Mouse (Mus musculus) layer of hippocampus, adult 18-20 months (tissue): ENCODE results near the gene Apobec2. TPM values are rescaled to one million over a fixed set of nuclear protein-coding genes. Genes with fewer than 3 reads are reported as not detected.
"Not testable (repeated sequence)": the region's sequence is repeated elsewhere in the genome, so short reads cannot be mapped to it uniquely, and the experiment has no call there.

Experiments
- DNase-seq, 2 experiments: peaks; one replicate each; pipeline ENCODE4 v3.0.0; 2022; ENCODE audit warnings: low spot score in 2 of 2
- long read RNA-seq: library from polyadenylated mRNA; stranded (forward); transcript quantifications from one replicate; pipeline ENCODE4 v2.0.0, GENCODE M21; 2021
- total RNA-seq, 2 experiments: library from RNA; stranded (reverse); gene quantifications; 2 replicates each; pipeline ENCODE4 v1.2.3; 2021

Apobec2 gene
- total RNA-seq, result not detected
- long read RNA-seq, result 0 reads

DNA sequence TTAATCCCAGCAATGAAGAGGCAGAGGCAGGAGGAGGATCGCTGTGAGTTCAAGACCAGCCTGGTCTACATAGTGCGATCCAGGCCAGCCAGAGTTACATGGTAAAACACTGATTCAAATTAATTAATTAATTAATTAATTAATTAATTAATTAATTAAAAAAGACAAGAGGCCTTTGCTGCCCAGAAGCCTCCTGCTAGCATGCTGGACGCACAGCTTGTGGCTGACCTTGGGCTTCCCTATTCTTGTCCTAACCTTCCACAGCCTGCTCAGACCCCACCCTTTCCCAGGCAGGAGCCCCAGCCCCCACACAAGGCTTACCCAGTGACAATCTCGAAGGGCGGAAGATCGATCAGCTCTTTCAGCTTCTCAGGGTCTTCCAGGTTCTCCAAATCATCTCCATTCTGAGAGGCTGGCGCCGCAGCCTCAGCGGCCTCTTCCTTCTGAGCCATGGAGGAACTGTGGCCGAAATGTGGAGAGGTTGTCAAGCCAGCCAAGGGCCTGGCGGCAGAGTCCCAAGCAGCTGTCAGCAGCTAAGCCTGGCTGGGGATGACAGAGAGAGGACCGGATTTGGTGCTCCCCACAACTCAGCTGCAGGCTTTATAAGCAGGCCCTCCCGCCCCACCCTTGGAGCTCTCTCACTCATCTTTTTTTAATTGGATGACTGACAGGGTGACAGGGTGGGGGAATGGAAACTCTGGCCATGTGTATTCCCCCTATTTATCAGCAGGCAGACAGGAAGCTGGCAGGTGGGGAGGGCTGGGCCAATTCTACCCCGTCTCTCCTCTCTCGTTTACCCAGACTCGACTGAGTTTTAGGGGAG is at the start of gene Apobec2:
TSS of gene Apobec2 (minus strand) at position 773 of the 823 bp plus-strand sequence.
- DNase-seq, result no peak

DNA sequence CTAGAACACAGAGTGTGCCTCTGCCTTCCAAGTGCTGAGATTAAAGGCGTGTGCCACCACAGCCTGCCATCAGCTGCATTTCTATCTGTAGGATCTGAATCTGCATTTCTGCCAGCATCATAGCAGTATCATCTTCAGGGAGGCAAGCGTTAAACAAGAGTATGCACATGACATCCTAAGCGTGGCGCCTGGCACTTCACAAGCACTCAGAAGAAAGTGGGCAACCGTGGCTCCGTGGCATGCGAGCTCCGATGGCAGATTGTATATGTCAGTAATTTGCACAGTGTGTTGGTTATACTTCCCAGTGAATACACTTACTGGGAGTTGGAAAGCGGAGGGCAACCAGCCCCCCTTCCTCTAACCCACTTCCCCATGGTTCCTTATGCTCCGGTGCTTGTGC is 47.2 kb upstream of the Apobec2 start:
- no peak for DNase-seq

DNA sequence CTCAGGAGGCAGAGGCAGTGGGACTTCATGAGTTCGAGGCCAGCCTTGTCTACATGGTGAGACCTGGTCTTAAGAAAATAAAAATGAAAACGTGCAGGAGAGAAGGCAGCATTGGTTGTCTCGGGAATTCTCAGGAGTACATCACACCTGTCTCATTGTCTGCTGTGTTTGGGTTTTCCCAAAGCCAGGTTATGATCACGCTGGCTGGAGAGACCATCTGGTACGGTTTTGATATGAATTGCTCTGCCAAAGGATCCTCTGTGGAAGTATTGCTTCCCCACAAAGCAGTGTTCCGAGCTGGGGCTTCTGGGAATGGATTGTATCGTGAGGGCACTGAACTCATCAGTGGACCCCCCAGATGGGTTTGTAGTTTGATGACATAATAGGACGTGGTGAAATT is 42.7 kb upstream of the Apobec2 start:
- no peak for DNase-seq

DNA sequence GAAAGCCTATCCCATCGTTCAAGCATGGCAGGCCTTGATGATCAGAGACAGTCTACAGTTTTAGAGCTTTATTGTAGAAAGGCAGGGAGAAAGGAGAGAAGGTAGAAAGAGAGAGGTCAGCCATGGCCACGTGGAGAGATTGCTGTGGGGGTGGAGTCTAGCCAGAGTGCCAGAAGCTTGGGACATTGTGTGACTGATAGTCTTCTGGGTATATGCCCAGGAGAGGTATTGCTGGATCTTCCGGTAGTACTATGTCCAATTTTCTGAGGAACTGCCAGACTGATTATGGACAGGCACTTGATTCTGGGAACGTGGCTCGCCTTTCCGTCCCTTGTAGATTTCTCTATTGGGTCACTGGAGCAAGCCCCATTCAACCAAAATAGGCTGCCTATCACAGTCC is 41.6 kb upstream of the Apobec2 start:
- not testable (repeated sequence) for DNase-seq

DNA sequence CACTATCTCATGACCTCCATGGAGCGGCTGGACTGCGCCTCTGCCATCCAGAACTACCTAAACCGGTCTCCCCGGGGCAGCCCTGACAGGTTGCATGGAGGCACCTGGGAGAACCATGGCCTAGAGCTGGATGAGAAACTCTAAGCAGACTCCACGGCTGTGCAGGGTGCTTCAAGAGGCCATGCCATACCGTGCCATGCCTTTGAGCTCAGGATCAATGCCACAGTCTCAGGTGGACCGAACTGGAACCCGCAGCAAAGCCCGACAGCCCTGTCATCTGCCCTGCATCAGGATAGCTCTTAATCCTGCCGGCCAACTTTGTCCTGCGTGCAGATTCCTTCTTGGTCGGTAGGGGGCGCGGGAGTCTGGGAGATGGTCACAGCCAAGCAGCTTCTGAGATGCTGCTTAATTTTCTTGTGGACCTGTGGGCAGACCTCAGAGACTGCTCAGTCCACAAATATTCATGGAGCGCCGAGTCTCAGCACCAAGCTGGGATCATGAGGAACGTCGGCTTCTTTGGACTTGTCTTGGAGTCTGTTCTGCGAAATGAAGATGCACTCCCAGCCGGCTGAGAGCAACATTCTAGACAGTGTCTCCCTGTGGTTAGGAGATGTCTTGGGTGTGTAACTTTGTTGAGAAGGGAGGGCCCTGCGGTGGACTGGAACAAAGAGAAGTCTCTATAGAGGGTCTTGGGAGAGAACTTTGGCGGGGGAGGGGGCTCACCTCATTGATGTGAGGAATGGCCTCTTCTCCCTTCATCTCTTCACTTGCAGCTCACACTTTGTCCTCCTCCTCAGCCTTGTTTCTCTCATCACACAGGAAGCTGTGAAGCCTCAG is 34.9 kb upstream of the Apobec2 start:
- DNase-seq, result peak; percentile 75 to 87

DNA sequence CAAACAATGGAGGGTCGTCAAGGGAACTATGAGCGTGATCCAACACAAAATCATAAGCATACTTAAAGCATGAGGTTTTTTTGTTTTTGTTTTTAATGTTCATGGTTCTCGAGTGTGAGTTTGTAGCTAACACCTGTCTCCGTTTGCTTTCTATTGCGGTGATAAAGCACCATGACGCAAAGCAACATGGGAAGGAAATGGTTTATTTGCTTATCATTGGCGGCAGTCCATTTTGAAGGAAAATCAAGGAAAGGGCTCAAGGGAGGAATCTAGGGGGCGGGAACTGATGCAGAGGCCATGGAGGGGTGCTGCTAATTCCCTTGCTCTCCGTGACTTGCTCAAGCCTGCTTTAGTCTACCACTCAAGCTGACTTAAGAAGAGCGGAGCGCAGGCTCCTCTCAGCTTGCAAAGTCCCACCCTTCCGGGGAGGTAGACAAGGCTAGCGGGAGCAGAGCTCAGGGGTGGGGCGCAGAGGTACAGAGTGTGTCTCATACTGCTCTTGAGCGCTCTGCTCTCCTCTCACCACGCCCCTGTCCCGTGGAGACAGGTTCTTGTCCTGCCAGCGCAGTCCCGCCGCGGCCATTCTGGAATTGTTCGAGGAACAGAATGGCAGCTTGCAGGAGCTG is 34.2 kb upstream of the Apobec2 start:
- no peak for DNase-seq

DNA sequence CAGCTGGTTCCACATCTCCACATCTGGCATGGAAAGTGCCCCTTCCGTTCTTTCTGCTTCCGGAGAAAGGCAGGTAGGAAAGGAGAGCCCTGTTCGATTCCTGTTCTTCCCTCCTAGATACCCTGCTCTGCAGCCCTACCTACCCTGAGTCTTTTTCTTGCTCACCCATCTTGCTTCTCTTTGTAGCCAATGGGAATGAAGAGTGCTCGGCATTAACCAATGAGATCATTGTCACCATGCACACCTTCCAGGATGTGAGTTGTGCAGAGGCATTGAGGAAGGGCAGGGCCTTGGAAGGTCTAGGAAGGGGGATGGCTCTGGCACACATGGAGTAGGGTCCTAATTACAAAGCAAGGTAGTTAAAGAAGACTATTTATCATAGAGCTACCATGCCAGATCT is 30.7 kb upstream of the Apobec2 start:
- no peak for DNase-seq

DNA sequence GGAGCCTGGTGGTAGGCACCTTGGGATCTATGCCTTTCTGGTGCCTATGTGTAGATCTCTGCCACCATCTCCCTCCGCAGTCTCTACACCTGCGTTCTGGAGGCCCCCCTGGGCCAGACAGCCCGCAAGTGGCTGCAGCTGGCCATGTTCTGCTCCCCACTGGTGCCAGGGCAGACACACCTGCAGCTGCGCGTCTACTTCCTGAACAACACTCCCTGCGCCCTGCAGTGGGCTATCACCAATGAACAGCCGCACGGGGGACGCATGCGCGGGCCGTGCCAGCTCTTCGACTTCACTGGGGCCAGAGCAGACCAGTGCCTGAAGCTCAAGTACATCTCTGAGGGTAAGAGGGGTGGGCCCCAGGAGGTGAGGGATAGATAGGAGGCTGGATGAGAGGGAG is 29.4 kb upstream of the Apobec2 start:
- DNase-seq, result no peak

DNA sequence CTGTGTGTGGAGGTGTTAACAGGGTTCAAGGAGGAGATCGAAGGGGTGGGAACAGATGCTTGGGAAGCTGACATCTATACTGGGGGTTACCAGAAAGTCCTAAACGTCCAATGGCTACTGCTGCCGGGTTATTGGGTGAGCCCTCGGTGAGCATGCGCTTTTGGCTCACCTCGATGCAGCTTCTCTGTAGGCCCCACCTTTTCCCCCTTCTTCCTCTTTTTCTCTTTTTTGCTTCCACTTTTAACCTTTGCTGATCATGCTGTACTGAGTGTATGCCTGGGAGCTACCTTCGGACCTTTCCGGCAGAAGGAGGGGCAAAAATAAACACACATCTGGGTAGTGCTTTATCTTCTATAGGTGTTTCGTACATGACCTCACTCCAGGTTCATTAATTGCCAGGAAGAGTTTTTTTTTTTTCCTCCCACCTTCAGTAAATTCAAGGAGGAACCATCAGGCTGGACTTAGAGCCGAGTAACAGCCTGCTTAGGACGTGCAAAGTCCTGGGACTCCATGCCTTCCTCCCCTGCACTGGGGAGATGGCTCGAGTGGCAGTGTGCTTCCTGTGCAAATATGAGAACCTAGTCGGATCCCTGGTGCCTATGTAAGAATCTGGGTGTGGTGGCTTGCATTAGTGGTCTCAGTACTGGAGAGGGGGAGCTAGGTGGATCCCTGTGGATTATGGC is 25.4 kb upstream of the Apobec2 start:
- DNase-seq, result no peak

DNA sequence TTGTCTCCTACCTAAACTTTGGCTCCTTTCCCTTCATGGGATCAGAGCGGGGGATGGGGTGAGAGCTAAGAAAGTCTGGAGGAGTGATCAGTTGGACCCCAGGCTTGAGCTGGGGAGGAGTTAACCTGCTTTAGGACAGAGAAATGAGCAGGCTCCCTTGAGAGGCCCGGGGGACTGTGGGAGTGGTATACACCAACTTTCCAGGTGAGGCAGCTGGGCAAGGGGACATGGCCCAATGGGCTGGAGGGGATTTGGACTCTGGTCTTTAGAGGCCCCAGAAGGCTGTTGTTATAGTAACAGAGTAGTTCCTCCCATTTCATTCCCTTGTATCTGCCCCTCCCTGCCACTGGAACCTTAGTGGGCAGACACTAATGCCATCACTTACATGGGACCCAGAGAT is 23.2 kb upstream of the Apobec2 start:
- no peak for DNase-seq

DNA sequence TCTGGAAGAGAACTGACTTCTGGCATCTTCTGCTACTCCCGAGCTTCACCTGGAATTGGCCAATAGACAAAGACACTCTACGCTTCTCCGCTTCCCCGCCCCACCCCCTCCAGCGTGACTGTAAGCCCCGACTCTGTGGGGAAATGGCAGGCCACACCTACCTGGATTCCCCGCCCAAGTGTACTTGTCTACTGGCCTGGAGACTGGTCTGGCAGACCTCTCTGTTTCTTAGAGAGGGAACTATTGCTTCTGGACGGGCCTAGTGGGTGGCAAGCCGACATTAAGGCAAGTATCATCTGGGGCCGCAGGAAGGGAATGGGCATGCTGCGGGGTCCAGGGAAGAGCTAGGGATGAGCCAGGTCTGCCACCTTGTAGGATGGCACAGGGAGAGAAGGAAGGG is 22.0 kb upstream of the Apobec2 start, which contains the start of gene Unc5cl:
TSS of gene Unc5cl (plus strand) at position 214 of the 400 bp plus-strand sequence.
- no peak for DNase-seq

DNA sequence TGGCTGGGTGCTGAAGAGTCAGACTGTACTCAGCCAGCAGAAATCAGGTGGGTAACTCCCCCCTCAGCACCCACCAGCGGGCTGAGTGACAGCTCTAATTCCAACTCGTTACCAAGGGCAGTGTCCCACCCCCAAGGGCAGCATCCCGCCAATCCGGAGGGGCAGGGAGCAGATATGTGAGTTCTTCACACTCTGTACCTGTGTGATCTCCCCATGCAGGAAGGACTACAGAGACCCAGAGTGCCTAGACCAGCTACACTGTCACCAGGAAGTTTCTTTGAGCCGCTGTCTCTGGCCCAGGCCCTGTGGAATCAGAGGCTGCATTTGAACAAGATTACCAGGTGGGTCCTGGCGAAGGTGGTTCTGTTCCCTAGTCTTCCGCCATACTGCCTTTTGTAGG is 21.5 kb upstream of the Apobec2 start:
- no peak for DNase-seq

DNA sequence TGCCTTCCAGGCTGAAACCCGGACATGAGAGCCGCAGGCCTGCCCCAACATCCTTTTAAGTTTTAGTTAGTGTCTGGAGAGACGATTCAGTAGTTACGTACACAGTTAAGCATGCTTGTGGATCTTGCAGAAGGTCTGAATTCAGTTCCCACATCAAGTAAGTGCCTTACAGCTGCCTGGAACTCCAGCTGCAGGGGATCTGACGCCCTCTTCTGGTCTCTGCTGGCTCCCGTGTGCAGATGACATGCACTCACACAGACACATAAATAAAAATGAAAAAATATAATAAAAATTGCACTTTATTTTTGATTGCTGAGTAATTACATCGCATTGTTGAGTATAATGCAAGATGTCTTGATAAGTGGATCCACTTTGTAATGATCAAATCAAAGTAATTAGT is 20.8 kb upstream of the Apobec2 start:
- no peak for DNase-seq

DNA sequence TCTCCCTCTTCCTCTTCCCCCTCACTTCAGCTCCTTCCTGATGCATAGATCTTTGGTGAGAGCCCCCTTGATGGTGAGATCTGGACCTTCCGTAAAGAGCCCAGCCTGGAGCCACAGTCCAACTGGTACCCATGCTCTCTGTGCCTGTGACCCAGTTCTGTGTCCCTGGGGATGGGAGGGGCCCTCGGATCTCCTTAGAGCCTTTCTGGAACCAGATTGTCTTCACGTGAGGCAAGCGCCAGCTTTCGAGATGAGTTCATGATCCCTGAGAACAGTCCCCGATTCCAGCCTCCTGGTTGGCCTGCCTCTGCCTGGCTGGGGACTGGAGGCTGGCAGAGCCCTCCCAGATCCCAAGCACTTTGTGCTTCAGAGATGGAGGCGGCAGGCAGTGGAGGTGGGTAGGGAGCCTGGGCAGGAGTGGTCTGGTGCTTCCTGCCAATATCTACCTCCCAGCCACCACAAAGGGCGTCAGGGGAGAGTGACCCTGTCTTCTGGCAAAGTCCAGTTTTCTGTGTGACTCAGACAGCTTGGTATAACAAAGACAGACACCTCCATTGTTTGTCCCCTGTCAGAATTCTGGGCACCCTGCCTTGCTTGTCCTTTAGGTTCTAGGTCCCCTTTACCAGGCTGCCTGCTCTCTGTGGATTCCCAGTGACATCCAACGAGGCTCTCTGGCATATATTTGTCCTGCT is 19.2 kb upstream of the Apobec2 start:
- no peak for DNase-seq

DNA sequence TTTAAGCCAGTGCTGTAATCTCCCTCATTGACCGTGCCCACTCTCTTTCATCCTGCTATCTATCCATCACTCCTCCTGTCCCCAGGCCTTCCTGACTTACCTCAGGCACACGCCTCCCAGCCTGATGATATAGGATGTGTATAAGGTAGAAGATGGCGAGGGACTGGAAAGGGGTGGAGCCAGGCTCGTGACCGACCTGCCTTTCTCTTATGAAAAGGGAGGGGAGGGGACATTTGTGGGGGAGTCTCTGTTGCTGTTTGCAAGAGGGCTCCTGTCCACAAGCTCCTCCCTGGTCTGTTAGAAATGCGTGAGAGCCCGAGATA is 18.6 kb upstream of the Apobec2 start, which contains the start of gene Tspo2:
TSS of gene Tspo2 (minus strand) at position 170 of the 323 bp plus-strand sequence.
- no peak for DNase-seq

DNA sequence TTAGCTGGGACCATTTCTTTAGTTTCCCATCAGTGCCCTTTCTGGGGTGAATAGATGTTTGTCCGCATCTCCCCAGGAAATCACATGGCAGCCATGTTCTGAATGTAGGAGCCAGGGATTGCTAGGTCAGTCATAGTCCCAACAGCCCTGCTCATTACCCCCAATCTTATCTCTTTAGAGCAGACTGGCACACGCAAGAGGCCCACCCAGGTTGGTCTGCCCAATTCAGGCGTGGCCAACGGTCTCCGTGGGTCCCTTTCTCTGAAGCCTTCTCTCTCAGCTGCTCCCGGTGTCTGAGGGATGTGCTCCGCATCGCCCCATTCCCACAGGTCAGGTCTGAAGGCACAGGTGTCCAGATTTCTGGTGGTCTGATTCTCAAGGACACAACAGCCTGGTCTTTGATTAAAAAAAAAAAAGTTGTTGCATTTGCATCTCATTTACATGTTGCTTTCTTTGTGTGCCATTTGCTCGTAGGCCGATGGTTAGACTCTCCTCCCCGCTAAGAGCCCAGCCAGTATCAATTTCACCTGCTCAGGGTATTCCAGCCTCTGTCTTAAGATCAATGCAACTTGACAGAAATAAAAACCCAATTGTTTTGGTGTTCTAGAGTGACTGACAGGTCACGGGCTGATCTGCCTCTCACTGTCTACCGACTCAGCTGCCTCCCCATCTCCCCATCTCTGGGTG is 18.1 kb upstream of the Apobec2 start:
- no peak for DNase-seq

DNA sequence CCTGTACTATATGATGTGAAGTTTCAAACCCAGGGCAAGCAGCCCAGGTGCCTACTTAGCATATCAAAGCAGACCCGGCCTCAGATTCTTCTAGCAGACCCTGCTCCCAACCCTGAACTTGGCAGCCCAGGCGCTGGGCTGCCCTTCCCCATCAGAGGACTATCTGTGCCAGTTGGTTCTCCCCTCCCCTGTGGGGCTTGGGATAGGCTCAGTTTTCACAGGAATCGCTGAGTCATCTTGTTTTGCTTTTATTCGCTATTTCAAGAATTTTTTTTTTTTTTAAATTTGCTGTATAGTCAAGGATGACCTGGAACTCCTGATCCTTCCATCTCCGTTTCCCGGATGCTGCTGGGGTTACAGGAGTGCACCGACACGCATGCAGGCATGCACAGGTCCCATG is 14.9 kb upstream of the Apobec2 start:
- no peak for DNase-seq

DNA sequence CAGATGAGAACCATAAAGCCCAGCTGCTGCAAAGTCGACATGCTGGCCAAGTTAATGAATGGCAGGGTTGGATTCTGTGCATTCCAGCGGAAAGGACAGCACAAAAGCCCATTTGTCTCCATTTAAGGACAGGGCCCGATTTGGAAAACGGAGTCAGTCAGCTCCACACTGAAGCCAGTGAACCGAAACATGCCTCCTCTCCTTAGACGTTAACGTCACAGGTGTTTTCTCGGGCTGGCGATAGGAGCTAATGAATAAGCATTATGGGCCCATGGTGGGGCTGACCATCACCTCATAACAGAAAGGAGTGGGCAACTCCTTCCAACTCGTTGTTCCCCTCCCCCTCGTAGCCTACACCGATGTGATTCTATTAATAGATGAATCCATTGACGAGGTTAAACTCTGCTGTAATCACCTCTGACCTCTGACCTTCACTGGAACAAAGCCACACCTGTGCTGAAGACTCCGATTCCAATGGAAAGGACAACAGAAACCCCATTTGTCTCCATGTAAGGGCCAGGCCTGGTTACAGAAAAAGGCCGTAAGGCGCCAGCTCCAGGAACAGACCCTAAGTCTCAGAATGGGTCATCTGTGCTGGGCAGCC is 10.9 kb upstream of the Apobec2 start:
- no peak for DNase-seq

DNA sequence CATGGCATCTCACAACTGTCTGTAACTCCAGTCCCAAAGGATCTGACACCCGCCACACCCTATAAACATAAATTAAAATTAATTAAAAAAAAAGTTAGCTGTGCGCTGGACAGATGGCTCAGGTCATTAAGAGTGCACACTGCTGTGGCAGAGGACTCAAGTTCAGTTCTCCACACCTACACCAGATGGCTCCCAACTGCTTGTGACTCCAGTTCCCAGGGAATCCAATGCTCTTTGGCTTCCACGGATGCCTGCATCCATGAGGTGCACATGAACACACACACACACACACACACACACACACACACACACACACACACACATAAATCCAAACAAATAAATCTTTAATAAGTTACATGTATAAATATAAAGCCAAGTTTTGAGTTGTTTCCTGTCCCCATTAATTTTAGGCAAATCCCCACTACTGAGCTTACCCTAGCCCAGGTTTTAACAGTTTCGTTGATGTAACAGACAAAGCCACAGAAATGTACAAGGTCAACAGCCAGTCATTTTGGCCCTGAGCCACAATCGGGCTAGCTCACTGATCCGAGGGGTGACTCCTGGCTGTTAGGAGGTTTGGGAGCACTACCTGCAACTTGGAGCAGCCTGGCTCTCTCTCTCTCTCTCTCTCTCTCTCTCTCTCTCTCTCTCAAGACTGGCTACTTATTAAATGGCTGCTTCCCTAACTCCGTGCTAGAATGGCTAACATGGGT is 10.2 kb upstream of the Apobec2 start:
- DNase-seq, result no peak
